21 mouse cellular contexts compared by ENCODE assay signal in the genomic region with DNA sequence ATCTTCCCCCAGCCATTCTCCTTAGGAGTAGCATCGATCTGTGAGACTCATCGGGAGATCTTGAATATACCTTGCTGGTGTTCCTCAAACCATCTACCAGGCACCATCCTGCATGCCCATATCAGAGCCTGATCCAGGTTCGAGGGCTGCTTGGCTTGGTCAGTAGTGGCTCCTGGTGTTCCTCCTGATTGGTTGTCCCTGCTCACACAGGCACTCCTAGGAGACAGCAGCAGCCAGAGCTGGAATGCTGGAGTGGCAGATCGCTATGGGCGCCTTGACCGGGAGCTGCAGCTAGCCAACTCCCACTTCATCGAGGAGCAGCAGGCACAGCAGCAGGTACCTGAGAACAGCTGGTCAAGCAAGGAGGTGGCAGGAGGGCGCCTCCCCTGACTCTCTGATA. TPM values are rescaled to one million over a fixed set of nuclear protein-coding genes. Genes with fewer than 3 reads are reported as not detected.
DNase-seq lines count a peak whose midpoint lies in the region; ATAC-seq and TF ChIP-seq lines count a peak whose summit lies in the region.
"Had no signal": no experiment of that assay in that cellular context is flagged by ENCODE, and none has a peak within 500 bp of the region (broad histone marks: within the 10 kb centered on the region; RNA-seq: fewer than 3 reads in every experiment).

No protein-coding gene starts in this region.

- peaks cover 73% of the 10 kb centered on the region for H3K36me3 ChIP-seq in forebrain, embryonic 13.5 days (ENCODE audit: poor library complexity, severe bottlenecking)
- H3K36me3 ChIP-seq in forebrain, postnatal 0 days (ENCODE audit: insufficient read depth), result peaks cover 33% of the 10 kb centered on the region
- H3K36me3 ChIP-seq in hindbrain, embryonic 13.5 days, result peaks cover 77% of the 10 kb centered on the region
- H3K36me3 ChIP-seq in hindbrain, embryonic 10.5 days, result peaks cover 95% of the 10 kb centered on the region
- H3K36me3 ChIP-seq in midbrain, embryonic 15.5 days (replicated peaks), result peaks cover 17% of the 10 kb centered on the region
- H3K36me3 ChIP-seq in midbrain, embryonic 13.5 days, result peaks cover 83% of the 10 kb centered on the region
- H3K36me3 ChIP-seq in neural tube, embryonic 15.5 days, result peaks cover 41% of the 10 kb centered on the region

- H3K9ac ChIP-seq in forebrain, embryonic 13.5 days, result no peak overlapping the region
- H3K9ac ChIP-seq in forebrain, postnatal 0 days, result no peak overlapping the region
- H3K9ac ChIP-seq in hindbrain, embryonic 13.5 days, result no peak overlapping the region
- no peak overlapping the region for H3K9ac ChIP-seq in midbrain, embryonic 15.5 days
- H3K9ac ChIP-seq in midbrain, embryonic 13.5 days (replicated peaks), result no peak overlapping the region
- H3K9ac ChIP-seq in neural tube, embryonic 15.5 days (replicated peaks), result no peak overlapping the region
- H3K9ac ChIP-seq: embryonic facial prominence, embryonic 12.5 days; limb, embryonic 15.5 days; liver, embryonic 14.5 days; lung, embryonic 14.5 days had no signal

- H3K4me2 ChIP-seq in forebrain, embryonic 13.5 days, result no peak overlapping the region
- H3K4me2 ChIP-seq in forebrain, postnatal 0 days (ENCODE audit: low read depth), result no peak overlapping the region
- no peak overlapping the region for H3K4me2 ChIP-seq in hindbrain, embryonic 13.5 days
- H3K4me2 ChIP-seq in midbrain, embryonic 15.5 days, result no peak overlapping the region
- no peak overlapping the region for H3K4me2 ChIP-seq in midbrain, embryonic 13.5 days (replicated peaks)
- H3K4me2 ChIP-seq in neural tube, embryonic 15.5 days, result no peak overlapping the region
- H3K4me2 ChIP-seq: embryonic facial prominence, embryonic 12.5 days; limb, embryonic 15.5 days; lung, embryonic 14.5 days had no signal

- no peaks in the 10 kb centered on the region for H3K9me3 ChIP-seq in forebrain, embryonic 13.5 days (replicated peaks)
- H3K9me3 ChIP-seq in forebrain, postnatal 0 days (ENCODE audit: low read length), result no peaks in the 10 kb centered on the region
- no peaks in the 10 kb centered on the region for H3K9me3 ChIP-seq in hindbrain, embryonic 13.5 days
- no peaks in the 10 kb centered on the region for H3K9me3 ChIP-seq in hindbrain, embryonic 10.5 days
- H3K9me3 ChIP-seq in midbrain, embryonic 15.5 days, result no peaks in the 10 kb centered on the region
- no peaks in the 10 kb centered on the region for H3K9me3 ChIP-seq in midbrain, embryonic 13.5 days
- H3K9me3 ChIP-seq in neural tube, embryonic 15.5 days (replicated peaks), result no peaks in the 10 kb centered on the region
- H3K9me3 ChIP-seq: embryonic facial prominence, embryonic 12.5 days; limb, embryonic 15.5 days had no signal

- H3K4me1 ChIP-seq in forebrain, embryonic 13.5 days, result peaks cover 40% of the 10 kb centered on the region
- H3K4me1 ChIP-seq in forebrain, postnatal 0 days (ENCODE audit: insufficient read depth), result no peaks in the 10 kb centered on the region
- peaks cover 11% of the 10 kb centered on the region for H3K4me1 ChIP-seq in hindbrain, embryonic 13.5 days (replicated peaks)
- no peaks in the 10 kb centered on the region for H3K4me1 ChIP-seq in hindbrain, embryonic 10.5 days (replicated peaks)
- H3K4me1 ChIP-seq in midbrain, embryonic 15.5 days, result peaks cover 3% of the 10 kb centered on the region; the same call in 1 of the 2 replicates
- no peaks in the 10 kb centered on the region; the same call in 1 of the 2 replicates for H3K4me1 ChIP-seq in midbrain, embryonic 13.5 days (replicated peaks)
- H3K4me1 ChIP-seq in neural tube, embryonic 15.5 days, result peaks cover 25% of the 10 kb centered on the region; the same call in 1 of the 2 replicates
- H3K4me1 ChIP-seq: embryonic facial prominence, embryonic 12.5 days had no signal

- ATAC-seq in forebrain, embryonic 13.5 days, result no peak
- ATAC-seq in forebrain, postnatal 0 days, result no peak
- ATAC-seq in hindbrain, embryonic 13.5 days (ENCODE audit: low FRiP score), result no peak
- ATAC-seq in midbrain, embryonic 15.5 days (replicated peaks), result no peak
- no peak for ATAC-seq in midbrain, embryonic 13.5 days
- no peak for ATAC-seq in neural tube, embryonic 15.5 days (ENCODE audit: low FRiP score)

- TF ChIP-seq CTCF in forebrain, postnatal 0 days (IDR thresholded peaks at IDR 0.05; ENCODE audit: low read depth), result no peak

- H3K27ac ChIP-seq in forebrain, embryonic 13.5 days, result peak overlapping the region; percentile 48; the same call in 1 of the 2 replicates
- H3K27ac ChIP-seq in forebrain, postnatal 0 days (ENCODE audit: low read depth, low read length), result no peak overlapping the region
- peak overlapping the region; percentile 52; the same call in 1 of the 2 replicates for H3K27ac ChIP-seq in hindbrain, embryonic 13.5 days
- H3K27ac ChIP-seq in hindbrain, embryonic 10.5 days, result no peak overlapping the region
- peak overlapping the region; percentile 36; the same call in 1 of the 2 replicates for H3K27ac ChIP-seq in midbrain, embryonic 15.5 days
- no peak overlapping the region for H3K27ac ChIP-seq in midbrain, embryonic 13.5 days
- 0 out of 2 replicates have a peak overlapping the region, but pooled peaks have one; percentile 6 for H3K27ac ChIP-seq in neural tube, embryonic 15.5 days (replicated peaks)
- H3K27ac ChIP-seq: embryonic facial prominence, embryonic 12.5 days; kidney, postnatal 0 days; limb, embryonic 15.5 days; liver, embryonic 14.5 days had no signal

- 85% methylated on average over 8 of the region's 8 CpGs for WGBS in forebrain, embryonic 13.5 days
- 82% methylated on average over 8 of the region's 8 CpGs for WGBS in forebrain, postnatal 0 days
- WGBS in hindbrain, embryonic 13.5 days, result 68% methylated on average over 8 of the region's 8 CpGs
- WGBS in hindbrain, embryonic 10.5 days, result 87% methylated on average over 8 of the region's 8 CpGs
- 85% methylated on average over 8 of the region's 8 CpGs for WGBS in midbrain, embryonic 15.5 days
- WGBS in midbrain, embryonic 13.5 days, result 81% methylated on average over 8 of the region's 8 CpGs
- 76% methylated on average over 8 of the region's 8 CpGs for WGBS in neural tube, embryonic 15.5 days

- DNase-seq in forebrain, postnatal 0 days, result no peak
- no peak for DNase-seq in hindbrain, embryonic 10.5 days (ENCODE audit: low spot score)
- DNase-seq in testis, postnatal 10 days (ENCODE audit: low spot score), result no peak
- DNase-seq: cerebellum, adult 11 months; gastrocnemius, postnatal 36 days; kidney, adult 2 months; lung, postnatal 4 days; right cerebral cortex, postnatal 25 days; thymus, postnatal 36 days had no signal

- no peaks in the 10 kb centered on the region for H3K27me3 ChIP-seq in forebrain, embryonic 13.5 days
- no peaks in the 10 kb centered on the region for H3K27me3 ChIP-seq in forebrain, postnatal 0 days (ENCODE audit: insufficient read depth, low read length)
- no peaks in the 10 kb centered on the region for H3K27me3 ChIP-seq in hindbrain, embryonic 13.5 days
- H3K27me3 ChIP-seq in hindbrain, embryonic 10.5 days (ENCODE audit: insufficient read depth, poor library complexity, severe bottlenecking), result no peaks in the 10 kb centered on the region
- H3K27me3 ChIP-seq in midbrain, embryonic 15.5 days (replicated peaks), result no peaks in the 10 kb centered on the region
- no peaks in the 10 kb centered on the region for H3K27me3 ChIP-seq in midbrain, embryonic 13.5 days
- no peaks in the 10 kb centered on the region for H3K27me3 ChIP-seq in neural tube, embryonic 15.5 days (replicated peaks)
- H3K27me3 ChIP-seq: embryonic facial prominence, embryonic 12.5 days; limb, embryonic 15.5 days had no signal

- H3K4me3 ChIP-seq in forebrain, embryonic 13.5 days, result no peak overlapping the region
- H3K4me3 ChIP-seq in forebrain, postnatal 0 days (ENCODE audit: low read depth, low read length), result no peak overlapping the region
- no peak overlapping the region for H3K4me3 ChIP-seq in hindbrain, embryonic 13.5 days
- no peak overlapping the region for H3K4me3 ChIP-seq in hindbrain, embryonic 10.5 days
- no peak overlapping the region for H3K4me3 ChIP-seq in midbrain, embryonic 15.5 days
- no peak overlapping the region for H3K4me3 ChIP-seq in midbrain, embryonic 13.5 days (replicated peaks)
- H3K4me3 ChIP-seq in neural tube, embryonic 15.5 days (replicated peaks), result no peak overlapping the region
- H3K4me3 ChIP-seq: embryonic facial prominence, embryonic 12.5 days; limb, embryonic 15.5 days had no signal

RNA-seq across cellular contexts. Expression of gene Stx6, which starts 32.7 kb away (rescaled TPM):
- 114 and 115 TPM in 2 replicates for polyA plus RNA-seq in forebrain, embryonic 13.5 days (2015; fragmentation: Nextera tagmentation; extraction: Ambion mirVana)
- total RNA-seq in forebrain, postnatal 0 days (2014; rRNA removed), result 120 and 122 TPM in 2 replicates
- 89.2 and 97.5 TPM in 2 replicates for polyA plus RNA-seq in forebrain, postnatal 0 days (2015; fragmentation: Nextera tagmentation; extraction: Ambion mirVana)
- polyA plus RNA-seq in hindbrain, embryonic 13.5 days (2015; fragmentation: Nextera tagmentation; extraction: Ambion mirVana), result 121 TPM in 2 replicates
- polyA plus RNA-seq in hindbrain, embryonic 10.5 days (2016; fragmentation: Nextera tagmentation; extraction: Ambion mirVana), result 84.4 and 101 TPM in 2 replicates
- polyA plus RNA-seq in midbrain, embryonic 15.5 days (2015; fragmentation: Nextera tagmentation; extraction: Ambion mirVana), result 114 and 118 TPM in 2 replicates
- polyA plus RNA-seq in midbrain, embryonic 13.5 days (2015; fragmentation: Nextera tagmentation; extraction: Ambion mirVana), result 117 and 128 TPM in 2 replicates
- polyA plus RNA-seq in neural tube, embryonic 15.5 days (2015; fragmentation: Nextera tagmentation; extraction: Ambion mirVana), result 92.6 and 102 TPM in 2 replicates

RNA-seq across cellular contexts. Expression of gene Mr1, which starts 44.6 kb away (rescaled TPM):
- polyA plus RNA-seq in forebrain, embryonic 13.5 days (2015; fragmentation: Nextera tagmentation; extraction: Ambion mirVana), result 0.50 and 0.52 TPM in 2 replicates
- total RNA-seq in forebrain, postnatal 0 days (2014; rRNA removed), result 2.8 and 5.1 TPM in 2 replicates
- polyA plus RNA-seq in forebrain, postnatal 0 days (2015; fragmentation: Nextera tagmentation; extraction: Ambion mirVana), result 2.0 and 2.6 TPM in 2 replicates
- 1.3 and 2.1 TPM in 2 replicates for polyA plus RNA-seq in hindbrain, embryonic 13.5 days (2015; fragmentation: Nextera tagmentation; extraction: Ambion mirVana)
- 0.55 and 1.1 TPM in 2 replicates for polyA plus RNA-seq in hindbrain, embryonic 10.5 days (2016; fragmentation: Nextera tagmentation; extraction: Ambion mirVana)
- 0.71 and 1.2 TPM in 2 replicates for polyA plus RNA-seq in midbrain, embryonic 15.5 days (2015; fragmentation: Nextera tagmentation; extraction: Ambion mirVana)
- polyA plus RNA-seq in midbrain, embryonic 13.5 days (2015; fragmentation: Nextera tagmentation; extraction: Ambion mirVana), result 0.64 and 0.79 TPM in 2 replicates
- polyA plus RNA-seq in neural tube, embryonic 15.5 days (2015; fragmentation: Nextera tagmentation; extraction: Ambion mirVana), result 1.6 and 3.0 TPM in 2 replicates
- total RNA-seq: ES-E14 had no signal

RNA-seq across cellular contexts. Expression of gene BC034090, which starts 53.0 kb away (rescaled TPM):
- 2.5 and 3.4 TPM in 2 replicates for polyA plus RNA-seq in forebrain, embryonic 13.5 days (2015; fragmentation: Nextera tagmentation; extraction: Ambion mirVana)
- 7.4 and 9.9 TPM in 2 replicates for total RNA-seq in forebrain, postnatal 0 days (2014; rRNA removed)
- polyA plus RNA-seq in forebrain, postnatal 0 days (2015; fragmentation: Nextera tagmentation; extraction: Ambion mirVana), result 1.4 and 2.5 TPM in 2 replicates
- 3.9 and 4.7 TPM in 2 replicates for polyA plus RNA-seq in hindbrain, embryonic 13.5 days (2015; fragmentation: Nextera tagmentation; extraction: Ambion mirVana)
- 5.3 and 6.2 TPM in 2 replicates for polyA plus RNA-seq in hindbrain, embryonic 10.5 days (2016; fragmentation: Nextera tagmentation; extraction: Ambion mirVana)
- 4.0 and 4.3 TPM in 2 replicates for polyA plus RNA-seq in midbrain, embryonic 15.5 days (2015; fragmentation: Nextera tagmentation; extraction: Ambion mirVana)
- polyA plus RNA-seq in midbrain, embryonic 13.5 days (2015; fragmentation: Nextera tagmentation; extraction: Ambion mirVana), result 3.9 and 5.5 TPM in 2 replicates
- polyA plus RNA-seq in neural tube, embryonic 15.5 days (2015; fragmentation: Nextera tagmentation; extraction: Ambion mirVana), result 3.0 and 4.1 TPM in 2 replicates
- total RNA-seq: megakaryocyte-erythroid progenitor cell, adult 5-6 weeks had no signal

Comparison
In these comparisons a context has a peak if more than half of its experiments do, and no peak if none do; other contexts are left out.
1. H3K27ac ChIP-seq: peak in forebrain, embryonic 13.5 days (single experiment), hindbrain, embryonic 13.5 days (single experiment), midbrain, embryonic 15.5 days (single experiment) and neural tube, embryonic 15.5 days (single experiment); none in forebrain, postnatal 0 days (single experiment), hindbrain, embryonic 10.5 days (single experiment) and midbrain, embryonic 13.5 days (single experiment).